Comparison of ENCODE assay signal across 19 mouse cellular contexts in genomic region chr16:90500809-90501208, GRCm38 (mm10).
DNase-seq lines count a peak whose midpoint lies in the region; ATAC-seq and TF ChIP-seq lines count a peak whose summit lies in the region.
"Had no signal": no experiment of that assay in that cellular context is flagged by ENCODE, and none has a peak within 500 bp of the region (broad histone marks: within the 10 kb centered on the region; RNA-seq: fewer than 3 reads in every experiment).

No protein-coding gene starts in this region.

- TF ChIP-seq CTCF in midbrain, postnatal 0 days (IDR thresholded peaks at IDR 0.05), result no peak

- H3K27me3 ChIP-seq in embryonic facial prominence, embryonic 14.5 days (replicated peaks; ENCODE audit: control insufficient read depth, insufficient read depth, low read length), result no peaks in the 10 kb centered on the region
- H3K27me3 ChIP-seq in embryonic facial prominence, embryonic 10.5 days (replicated peaks; ENCODE audit: low read depth, poor library complexity, severe bottlenecking), result no peaks in the 10 kb centered on the region
- H3K27me3 ChIP-seq in midbrain, embryonic 13.5 days, result no peaks in the 10 kb centered on the region
- no peaks in the 10 kb centered on the region for H3K27me3 ChIP-seq in midbrain, embryonic 11.5 days (ENCODE audit: control insufficient read depth, insufficient read depth, low read length)
- no peaks in the 10 kb centered on the region for H3K27me3 ChIP-seq in hindbrain, embryonic 14.5 days (ENCODE audit: control insufficient read depth, insufficient read depth, low read length)
- H3K27me3 ChIP-seq in midbrain, postnatal 0 days (ENCODE audit: insufficient read depth, low read length), result no peaks in the 10 kb centered on the region
- H3K27me3 ChIP-seq: heart, embryonic 13.5 days had no signal

- no peaks in the 10 kb centered on the region for H3K9me3 ChIP-seq in embryonic facial prominence, embryonic 14.5 days (ENCODE audit: control insufficient read depth, low read length)
- no peaks in the 10 kb centered on the region for H3K9me3 ChIP-seq in embryonic facial prominence, embryonic 10.5 days
- H3K9me3 ChIP-seq in midbrain, embryonic 13.5 days, result no peaks in the 10 kb centered on the region
- H3K9me3 ChIP-seq in midbrain, embryonic 11.5 days (ENCODE audit: control insufficient read depth, low read length), result no peaks in the 10 kb centered on the region
- no peaks in the 10 kb centered on the region for H3K9me3 ChIP-seq in hindbrain, embryonic 14.5 days (ENCODE audit: control insufficient read depth, low read length)
- no peaks in the 10 kb centered on the region for H3K9me3 ChIP-seq in midbrain, postnatal 0 days (ENCODE audit: low read length)
- H3K9me3 ChIP-seq: heart, embryonic 13.5 days had no signal

- H3K4me2 ChIP-seq in embryonic facial prominence, embryonic 14.5 days (ENCODE audit: low read depth, low read length), result no peak overlapping the region
- no peak overlapping the region for H3K4me2 ChIP-seq in midbrain, embryonic 13.5 days (replicated peaks)
- H3K4me2 ChIP-seq in midbrain, embryonic 11.5 days, result no peak overlapping the region
- H3K4me2 ChIP-seq in hindbrain, embryonic 14.5 days (replicated peaks), result no peak overlapping the region
- H3K4me2 ChIP-seq in midbrain, postnatal 0 days (ENCODE audit: low read depth, low read length, poor library complexity, severe bottlenecking), result no peak overlapping the region
- H3K4me2 ChIP-seq: heart, embryonic 13.5 days had no signal

- peak; percentile 31; the same call in 1 of the 2 replicates for ATAC-seq in embryonic facial prominence, embryonic 14.5 days (ENCODE audit: low read depth)
- 0 out of 2 replicates have a peak, but pooled peaks have one; percentile 21 for ATAC-seq in midbrain, embryonic 13.5 days
- no peak for ATAC-seq in midbrain, embryonic 11.5 days (ENCODE audit: low FRiP score)
- ATAC-seq in hindbrain, embryonic 14.5 days (ENCODE audit: low FRiP score), result no peak
- ATAC-seq in midbrain, postnatal 0 days (ENCODE audit: low FRiP score), result 0 out of 2 replicates have a peak, but pooled peaks have one; percentile 31
- ATAC-seq: lung, postnatal 0 days had no signal

- H3K4me3 ChIP-seq in embryonic facial prominence, embryonic 14.5 days (ENCODE audit: low read depth, low read length), result no peak overlapping the region
- H3K4me3 ChIP-seq in embryonic facial prominence, embryonic 10.5 days, result no peak overlapping the region
- no peak overlapping the region for H3K4me3 ChIP-seq in midbrain, embryonic 13.5 days (replicated peaks)
- H3K4me3 ChIP-seq in midbrain, embryonic 11.5 days (ENCODE audit: low read depth, low read length), result no peak overlapping the region
- H3K4me3 ChIP-seq in hindbrain, embryonic 14.5 days (replicated peaks; ENCODE audit: low read length), result no peak overlapping the region
- H3K4me3 ChIP-seq in midbrain, postnatal 0 days (ENCODE audit: low read depth, low read length), result no peak overlapping the region
- H3K4me3 ChIP-seq: heart, adult 2 months; heart, embryonic 13.5 days; myocyte had no signal

- 80% methylated on average over 6 of the region's 6 CpGs for WGBS in embryonic facial prominence, embryonic 14.5 days
- 90% methylated on average over 6 of the region's 6 CpGs for WGBS in embryonic facial prominence, embryonic 10.5 days
- WGBS in midbrain, embryonic 13.5 days, result 74% methylated on average over 6 of the region's 6 CpGs
- 89% methylated on average over 6 of the region's 6 CpGs for WGBS in midbrain, embryonic 11.5 days
- WGBS in hindbrain, embryonic 14.5 days, result 62% methylated on average over 6 of the region's 6 CpGs
- WGBS in midbrain, postnatal 0 days, result 54% methylated on average over 6 of the region's 6 CpGs

- no peak overlapping the region for H3K27ac ChIP-seq in embryonic facial prominence, embryonic 14.5 days (replicated peaks; ENCODE audit: low read depth, low read length)
- no peak overlapping the region for H3K27ac ChIP-seq in embryonic facial prominence, embryonic 10.5 days (replicated peaks)
- no peak overlapping the region for H3K27ac ChIP-seq in midbrain, embryonic 13.5 days
- H3K27ac ChIP-seq in midbrain, embryonic 11.5 days (ENCODE audit: low read depth, low read length), result no peak overlapping the region
- 0 out of 2 replicates have a peak overlapping the region, but pooled peaks have one; percentile 6 for H3K27ac ChIP-seq in hindbrain, embryonic 14.5 days
- no peak overlapping the region for H3K27ac ChIP-seq in midbrain, postnatal 0 days (ENCODE audit: low read depth, low read length)
- H3K27ac ChIP-seq: heart, adult 2 months; heart, embryonic 13.5 days; macrophage; stomach, postnatal 0 days had no signal

- H3K9ac ChIP-seq in embryonic facial prominence, embryonic 14.5 days (ENCODE audit: low read depth, low read length), result no peak overlapping the region
- no peak overlapping the region for H3K9ac ChIP-seq in midbrain, embryonic 13.5 days (replicated peaks)
- no peak overlapping the region for H3K9ac ChIP-seq in midbrain, embryonic 11.5 days (ENCODE audit: low read length)
- H3K9ac ChIP-seq in hindbrain, embryonic 14.5 days, result no peak overlapping the region
- no peak overlapping the region for H3K9ac ChIP-seq in midbrain, postnatal 0 days (replicated peaks; ENCODE audit: low read length, poor library complexity, severe bottlenecking)
- H3K9ac ChIP-seq: heart, embryonic 13.5 days had no signal

- no peaks in the 10 kb centered on the region for H3K4me1 ChIP-seq in embryonic facial prominence, embryonic 14.5 days (ENCODE audit: control insufficient read depth, insufficient read depth, low read length)
- peaks cover 17% of the 10 kb centered on the region for H3K4me1 ChIP-seq in embryonic facial prominence, embryonic 10.5 days
- peaks cover 8% of the 10 kb centered on the region; the same call in 1 of the 2 replicates for H3K4me1 ChIP-seq in midbrain, embryonic 13.5 days (replicated peaks)
- H3K4me1 ChIP-seq in midbrain, embryonic 11.5 days (ENCODE audit: control insufficient read depth, insufficient read depth, low read length), result no peaks in the 10 kb centered on the region
- no peaks in the 10 kb centered on the region for H3K4me1 ChIP-seq in hindbrain, embryonic 14.5 days (replicated peaks; ENCODE audit: control insufficient read depth, insufficient read depth, low read length)
- H3K4me1 ChIP-seq in midbrain, postnatal 0 days (ENCODE audit: insufficient read depth, low read length), result no peaks in the 10 kb centered on the region

- DNase-seq in embryonic facial prominence, embryonic 14.5 days (ENCODE audit: low spot score), result no peak
- no peak for DNase-seq in embryonic facial prominence, embryonic 10.5 days (ENCODE audit: low spot score)
- DNase-seq in midbrain, embryonic 11.5 days (ENCODE audit: low spot score, missing footprints), result no peak
- DNase-seq in hindbrain, embryonic 14.5 days (ENCODE audit: low spot score), result no peak
- no peak for DNase-seq in midbrain, postnatal 0 days (ENCODE audit: low spot score)
- DNase-seq in thymus, postnatal 36 days, result no peak
- no peak for DNase-seq in B cell, adult 2 months
- DNase-seq: adrenal gland, postnatal 10 days; cerebellum, adult 9-10 months; gastrocnemius, postnatal 36 days; heart, adult 2 months; heart, postnatal 14 days; kidney, adult 11 months had no signal

- peaks cover 42% of the 10 kb centered on the region for H3K36me3 ChIP-seq in embryonic facial prominence, embryonic 14.5 days (ENCODE audit: control insufficient read depth, insufficient read depth, low read length)
- H3K36me3 ChIP-seq in embryonic facial prominence, embryonic 10.5 days (replicated peaks), result peaks cover 59% of the 10 kb centered on the region
- H3K36me3 ChIP-seq in midbrain, embryonic 13.5 days, result peaks cover 27% of the 10 kb centered on the region
- peaks cover 10% of the 10 kb centered on the region for H3K36me3 ChIP-seq in midbrain, embryonic 11.5 days (ENCODE audit: control insufficient read depth, insufficient read depth, low read length)
- peaks cover 22% of the 10 kb centered on the region for H3K36me3 ChIP-seq in hindbrain, embryonic 14.5 days (replicated peaks; ENCODE audit: control insufficient read depth, insufficient read depth)
- no peaks in the 10 kb centered on the region for H3K36me3 ChIP-seq in midbrain, postnatal 0 days (ENCODE audit: insufficient read depth, low read length)

Comparison
In these comparisons a context has a peak if more than half of its experiments do, and no peak if none do; other contexts are left out.
1. ATAC-seq: peak in embryonic facial prominence, embryonic 14.5 days (single experiment), midbrain, embryonic 13.5 days (single experiment) and midbrain, postnatal 0 days (single experiment); none in midbrain, embryonic 11.5 days (single experiment) and hindbrain, embryonic 14.5 days (single experiment).